Mouse (Mus musculus) naive thymus-derived CD4-positive, alpha-beta T cell, adult 5 months (primary cell): ENCODE data around the gene Atp6v1g2. TPM values are rescaled to one million over a fixed set of nuclear protein-coding genes. Genes with fewer than 3 reads are reported as not detected.

Source experiments
- polyA plus RNA-seq: library from polyadenylated mRNA; unstranded; fragments of 100-300 nt; shearing (Covaris generic); gene quantifications from one replicate; pipeline ENCODE4 v1.2.1, GENCODE M21; 2017

The Atp6v1g2 gene
- polyA plus RNA-seq = 1.4 TPM

DNA sequence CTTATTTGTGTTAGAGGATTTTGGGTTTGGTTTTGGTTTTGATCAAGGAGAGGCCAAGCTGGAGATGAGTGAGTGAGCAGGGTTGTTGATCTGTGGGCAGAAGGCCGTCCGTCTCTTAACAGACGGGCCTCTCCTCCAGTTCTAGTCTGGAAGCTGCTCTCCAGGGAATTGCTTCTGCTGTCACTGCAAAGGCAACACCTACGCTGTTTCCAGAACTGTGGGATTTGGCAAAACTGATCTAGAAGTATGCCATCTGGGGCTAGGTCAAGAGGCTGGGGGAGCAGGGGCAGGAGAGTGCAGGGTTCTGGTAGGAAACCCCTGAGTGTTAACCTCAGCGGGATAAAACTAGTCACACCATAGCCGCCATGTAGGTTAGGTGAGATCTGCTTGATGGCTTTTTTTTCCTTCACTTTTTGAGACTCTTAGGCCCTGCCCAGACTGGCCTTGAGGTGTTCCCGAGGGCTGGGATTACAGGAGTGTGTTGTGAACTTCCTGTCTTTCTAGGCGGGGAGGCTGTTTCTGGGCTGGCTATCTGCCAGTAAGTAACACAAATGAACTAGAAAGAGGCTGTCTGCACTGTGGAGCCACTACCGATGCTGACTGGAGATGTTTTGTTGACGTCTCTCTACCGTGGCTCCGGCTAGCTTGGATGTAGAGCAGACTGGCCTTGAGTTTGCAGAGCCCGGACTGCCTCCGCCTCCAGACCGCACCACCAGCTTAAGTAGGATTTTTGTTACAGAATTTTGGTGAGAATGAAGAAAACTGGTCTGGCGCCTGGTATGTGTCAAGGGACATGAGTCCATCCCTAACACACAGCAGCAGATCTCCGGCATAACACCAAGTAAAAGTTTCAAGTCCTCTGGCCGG is at the start of gene Atp6v1g2:
Gene Atp6v1g2 (plus strand): TSS at position 547 of the 867 bp plus-strand sequence.

DNA sequence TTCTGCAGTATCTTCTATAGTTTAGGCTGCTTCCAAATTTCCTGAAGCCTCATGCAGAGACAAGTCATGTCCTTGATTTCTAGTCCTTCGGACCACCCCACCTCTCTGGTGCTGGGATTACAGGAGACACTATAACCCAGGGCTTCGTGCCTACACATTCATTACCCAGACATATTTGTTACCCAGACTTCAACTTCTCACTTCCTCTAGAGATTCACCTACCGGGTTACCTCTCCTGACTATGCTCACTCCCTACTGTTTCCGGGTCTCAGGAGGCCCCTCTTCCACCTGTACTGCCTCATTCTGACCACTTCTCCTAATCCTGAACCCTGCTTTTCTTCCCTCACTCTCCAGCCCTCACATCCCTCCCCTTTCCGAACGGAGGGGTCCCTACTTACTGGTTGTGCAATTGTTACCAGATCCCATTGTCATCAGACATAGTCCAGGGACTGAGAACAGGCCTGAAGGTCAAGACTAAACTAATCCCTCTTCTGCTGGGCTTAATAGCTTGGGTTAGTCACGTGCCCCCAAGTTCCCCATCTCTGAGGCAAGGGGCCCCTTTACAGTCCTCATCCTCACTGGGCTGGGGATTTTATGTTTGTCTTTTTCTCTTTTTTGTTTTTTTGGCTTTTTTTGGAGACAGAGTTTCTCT is 45.4 kb upstream of the Atp6v1g2 start, which contains the start of gene Lst1:
Gene Lst1 (minus strand): TSS at position 481 of the 652 bp plus-strand sequence.

GRCm38 (mm10) chr17:35193881-35194843 is 39.3 kb upstream of the Atp6v1g2 start, which contains the start of gene Ltb:
Gene Ltb, plus strand, starts transcription at chr17:35194439.

DNA sequence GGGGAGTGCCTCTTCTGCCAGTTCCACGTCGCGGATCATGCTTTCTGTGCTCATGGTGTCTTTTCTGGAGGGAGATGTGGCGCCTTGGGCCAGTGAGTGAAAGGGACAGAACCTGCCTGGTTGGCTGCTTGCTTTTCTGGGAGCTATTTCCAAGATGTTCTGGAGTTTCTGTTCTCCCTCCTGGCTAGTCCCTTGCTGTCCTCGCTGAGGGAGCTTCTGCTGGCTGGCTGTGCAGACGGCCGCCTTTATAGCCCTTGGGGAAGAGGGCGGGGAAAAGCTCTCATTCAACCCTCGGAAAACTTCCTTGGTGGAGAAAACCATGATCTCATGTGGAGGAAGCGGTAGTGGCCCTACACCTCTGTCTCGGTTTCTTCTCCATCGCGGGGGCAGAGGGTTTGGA is 31.7 kb upstream of the Atp6v1g2 start, which contains the start of gene Tnf:
Gene Tnf (minus strand): TSS at position 221 of the 400 bp plus-strand sequence.

DNA sequence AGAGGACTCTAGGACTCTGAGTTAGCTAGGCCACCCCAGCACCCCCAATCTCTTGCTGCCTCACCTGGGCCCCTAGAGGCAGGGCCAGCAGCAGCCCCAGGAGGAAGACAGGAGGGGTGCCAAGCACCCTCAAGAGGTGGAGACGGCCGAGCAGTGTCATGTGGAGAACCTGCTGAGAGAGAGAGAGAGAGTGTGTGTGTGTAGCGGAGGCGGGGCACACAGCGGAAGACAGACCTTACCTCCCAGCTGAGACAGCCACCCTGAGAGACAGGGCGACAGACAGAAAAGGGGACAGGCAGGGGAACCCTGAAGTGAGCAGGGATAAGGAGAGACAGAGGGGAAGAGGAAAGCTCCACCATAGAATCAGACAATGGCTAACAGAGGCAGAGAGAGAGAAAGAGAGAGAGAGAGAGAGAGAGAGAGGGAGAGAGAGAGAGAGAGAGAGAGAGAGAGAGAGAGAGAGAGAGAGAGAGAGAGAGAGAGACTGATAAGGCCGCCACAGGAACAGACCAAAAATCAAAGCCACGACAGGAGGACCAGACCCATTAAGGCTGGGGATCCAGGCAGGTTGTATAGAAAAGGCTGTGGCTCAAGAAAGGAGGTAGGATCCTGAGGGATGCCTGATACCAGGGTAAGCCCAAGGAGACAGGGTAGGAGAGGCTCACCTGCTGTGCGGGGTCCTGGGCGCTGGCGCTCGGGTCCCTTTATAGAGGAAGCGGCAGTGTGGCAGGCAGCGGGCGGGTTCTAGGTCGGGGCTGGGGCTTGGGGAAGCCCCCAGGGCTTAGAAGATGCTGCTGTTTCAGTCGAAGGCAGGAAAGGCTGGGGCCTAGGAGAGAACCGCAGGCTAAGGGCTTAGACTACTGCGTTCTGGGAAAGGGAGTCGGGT is 28.7 kb upstream of the Atp6v1g2 start, which contains the start of gene Lta:
Gene Lta (minus strand): TSS at position 858 of the 886 bp plus-strand sequence.

GRCm38 (mm10) chr17:35220156-35220952 is 13.1 kb upstream of the Atp6v1g2 start, which contains the start of gene Gm16181:
Gene Gm16181, plus strand, starts transcription at chr17:35220834.

GRCm38 (mm10) chr17:35235614-35236389 is 2.3 kb downstream of the Atp6v1g2 start, which contains the start of gene Nfkbil1:
Gene Nfkbil1, minus strand, starts transcription at chr17:35235792.

DNA sequence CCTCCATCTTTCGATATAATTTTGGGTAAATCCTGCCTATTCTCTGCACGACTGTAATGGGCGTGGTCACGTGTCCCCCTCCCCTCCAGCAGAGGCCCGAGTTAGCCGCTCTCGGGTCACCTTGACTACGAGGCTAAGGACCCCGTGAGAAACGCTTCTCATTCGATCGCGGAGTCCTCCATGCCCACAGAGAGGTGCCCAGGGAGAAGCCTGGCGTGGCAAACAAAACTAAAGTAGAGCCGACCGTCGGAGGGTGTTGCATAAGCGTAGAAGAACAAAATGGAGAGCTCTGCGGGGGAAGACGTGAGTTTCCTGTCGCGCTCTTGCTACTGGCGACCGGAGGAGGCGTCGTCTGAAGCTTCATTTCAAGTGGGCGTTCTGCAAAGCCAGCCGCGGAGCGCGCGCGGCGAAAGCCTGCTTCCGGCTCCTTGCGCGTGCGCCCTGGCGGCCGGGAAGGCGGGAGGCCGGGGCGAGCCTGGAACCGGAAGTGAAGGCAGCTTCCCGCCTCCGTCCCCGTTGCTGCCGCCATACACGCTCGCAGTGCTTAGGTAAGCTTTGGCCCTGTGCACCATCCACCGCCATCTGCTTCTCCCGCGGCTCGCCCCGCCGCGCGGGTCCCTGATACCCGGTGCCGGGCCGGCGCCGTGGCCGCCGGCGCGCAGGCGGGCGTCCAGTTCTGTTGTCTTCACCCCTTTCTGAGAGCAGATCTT is 8.0 kb downstream of the Atp6v1g2 start, which contains the start of gene Ddx39b:
Gene Ddx39b (plus strand): TSS at position 442 of the 710 bp plus-strand sequence.

DNA sequence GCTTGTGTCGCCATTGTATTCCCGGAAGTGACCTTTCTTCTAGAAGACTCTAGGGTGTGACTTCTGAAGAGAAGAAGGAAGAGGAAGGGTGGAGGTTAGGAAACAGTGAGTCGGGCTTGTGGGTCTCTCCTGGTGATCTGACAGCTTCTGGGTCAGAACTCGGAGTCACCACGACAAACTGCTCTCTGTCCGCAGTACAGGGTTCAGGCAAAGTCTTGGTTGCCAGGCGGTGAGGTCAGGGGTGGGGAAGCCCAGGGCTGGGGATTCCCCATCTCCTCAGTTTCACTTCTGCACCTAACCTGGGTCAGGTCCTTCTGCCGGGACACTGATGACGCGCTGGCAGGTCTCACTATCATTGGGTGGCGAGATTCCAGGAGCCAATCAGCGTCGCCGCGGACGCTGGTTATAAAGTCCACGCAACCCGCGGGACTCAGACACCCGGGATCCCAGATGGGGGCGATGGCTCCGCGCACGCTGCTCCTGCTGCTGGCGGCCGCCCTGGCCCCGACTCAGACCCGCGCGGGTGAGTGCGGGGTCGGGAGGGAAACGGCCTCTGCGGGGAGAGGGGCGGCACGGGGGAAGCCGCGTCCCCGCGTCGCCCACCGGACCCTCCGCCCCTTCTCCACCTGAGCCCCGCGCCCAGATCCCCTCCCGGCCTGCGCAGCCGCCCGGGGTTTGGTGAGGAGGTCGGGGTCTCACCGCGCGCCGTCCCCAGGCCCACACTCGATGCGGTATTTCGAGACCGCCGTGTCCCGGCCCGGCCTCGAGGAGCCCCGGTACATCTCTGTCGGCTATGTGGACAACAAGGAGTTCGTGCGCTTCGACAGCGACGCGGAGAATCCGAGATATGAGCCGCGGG is 29.4 kb downstream of the Atp6v1g2 start, which contains the start of gene H2-D1:
Gene H2-D1 (plus strand): TSS at position 67 of the 859 bp plus-strand sequence.

Other genes starting within 250 kb of the Atp6v1g2 start
- gene Vars, start 232.7 kb upstream of the Atp6v1g2 start, polyA plus RNA-seq = 151 TPM
- not detected for gene Vwa7, start 217.1 kb upstream of the Atp6v1g2 start, polyA plus RNA-seq
- gene Sapcd1, start 205.6 kb upstream of the Atp6v1g2 start, polyA plus RNA-seq = not detected
- 4.4 TPM for gene Msh5, start 186.9 kb upstream of the Atp6v1g2 start, polyA plus RNA-seq
- 228 TPM for gene Clic1, start 183.7 kb upstream of the Atp6v1g2 start, polyA plus RNA-seq
- 0.95 TPM for gene Ddah2, start 174.6 kb upstream of the Atp6v1g2 start, polyA plus RNA-seq
- not detected for gene Ly6g6c, start 168.3 kb upstream of the Atp6v1g2 start, polyA plus RNA-seq
- gene Mpig6b, start 167.5 kb upstream of the Atp6v1g2 start, polyA plus RNA-seq = not detected
- gene Ly6g6e, start 156.8 kb upstream of the Atp6v1g2 start, polyA plus RNA-seq = not detected
- not detected for gene Ly6g6d, start 155.6 kb upstream of the Atp6v1g2 start, polyA plus RNA-seq
- gene Ly6g6f, start 148.1 kb upstream of the Atp6v1g2 start, polyA plus RNA-seq = not detected
- 90.2 TPM for gene Abhd16a, start 144.4 kb upstream of the Atp6v1g2 start, polyA plus RNA-seq
- gene Ly6g5c, start 125.4 kb upstream of the Atp6v1g2 start, polyA plus RNA-seq = not detected
- gene Ly6g5b, start 118.2 kb upstream of the Atp6v1g2 start, polyA plus RNA-seq = 1.2 TPM
- 64.4 TPM for gene Gpank1, start 112.2 kb upstream of the Atp6v1g2 start, polyA plus RNA-seq
- 190 TPM for gene Csnk2b, start 111.6 kb upstream of the Atp6v1g2 start, polyA plus RNA-seq
- 0.75 TPM for gene D17H6S53E, start 107.3 kb upstream of the Atp6v1g2 start, polyA plus RNA-seq
- gene Apom, start 101.6 kb upstream of the Atp6v1g2 start, polyA plus RNA-seq = not detected
- 77.8 TPM for gene Bag6, start 98.5 kb upstream of the Atp6v1g2 start, polyA plus RNA-seq
- gene Prrc2a, start 68.8 kb upstream of the Atp6v1g2 start, polyA plus RNA-seq = 31.3 TPM
- gene Aif1, start 57.6 kb upstream of the Atp6v1g2 start, polyA plus RNA-seq = not detected
- gene Lst1, start 45.2 kb upstream of the Atp6v1g2 start, polyA plus RNA-seq = 1.8 TPM
- 754 TPM for gene Ltb, start 39.2 kb upstream of the Atp6v1g2 start, polyA plus RNA-seq
- 4.2 TPM for gene Tnf, start 31.7 kb upstream of the Atp6v1g2 start, polyA plus RNA-seq
- gene Lta, start 28.3 kb upstream of the Atp6v1g2 start, polyA plus RNA-seq = 24.6 TPM
- gene Gm16181, start 12.8 kb upstream of the Atp6v1g2 start, polyA plus RNA-seq = not detected
- 16.0 TPM for gene Nfkbil1, start 2.1 kb downstream of the Atp6v1g2 start, polyA plus RNA-seq
- 192 TPM for gene Ddx39b, start 8.1 kb downstream of the Atp6v1g2 start, polyA plus RNA-seq
- gene H2-D1, start 29.1 kb downstream of the Atp6v1g2 start, polyA plus RNA-seq = 5,786 TPM
- not detected for gene H2-Q1, start 86.7 kb downstream of the Atp6v1g2 start, polyA plus RNA-seq
- gene H2-Q2, start 108.6 kb downstream of the Atp6v1g2 start, polyA plus RNA-seq = 7.0 TPM
- gene H2-Q4, start 146.0 kb downstream of the Atp6v1g2 start, polyA plus RNA-seq = 50.9 TPM
- 505 TPM for gene H2-Q6, start 191.2 kb downstream of the Atp6v1g2 start, polyA plus RNA-seq
- 1,681 TPM for gene H2-Q7, start 205.5 kb downstream of the Atp6v1g2 start, polyA plus RNA-seq
- 24.6 TPM for gene H2-Q10, start 236.4 kb downstream of the Atp6v1g2 start, polyA plus RNA-seq